Mouse (Mus musculus): ENCODE results near the gene Ctsa. TPM values are rescaled to one million over a fixed set of nuclear protein-coding genes. Genes with fewer than 3 reads are reported as not detected.
A peak's percentile ranks its signal among the peaks of the same experiment; 100 is the strongest.

Ctsa gene
- polyA plus RNA-seq (2015; fragmentation: Nextera tagmentation; extraction: Ambion mirVana) = 65.4 and 69.2 TPM in 2 replicates

DNA sequence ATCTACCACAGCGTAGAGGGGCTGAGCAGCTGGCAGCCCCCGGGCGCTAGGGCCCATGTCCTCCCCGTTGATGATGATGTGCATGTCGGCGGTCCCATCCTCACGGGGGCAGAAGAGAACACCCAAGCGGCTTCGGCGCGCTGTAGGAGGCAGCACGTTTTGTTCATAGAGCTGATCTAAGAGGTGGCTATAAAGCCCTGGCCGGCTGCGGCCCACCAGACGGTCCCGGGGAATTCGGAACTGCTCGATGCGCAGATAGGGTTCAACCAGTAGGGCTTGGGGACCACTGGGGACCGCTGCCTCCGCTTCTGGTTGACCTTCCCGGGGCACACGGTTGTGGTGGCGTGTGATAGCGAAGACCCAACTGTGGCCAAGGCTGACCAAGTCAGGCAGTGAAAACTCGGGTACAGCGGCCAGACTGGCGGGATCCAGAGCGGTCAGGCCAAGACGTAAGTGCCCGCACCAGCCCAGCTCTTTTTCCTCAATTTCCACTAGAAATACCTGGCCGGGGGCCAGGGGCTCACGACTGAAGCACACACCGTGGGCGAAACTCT is at the start of gene Ctsa:
TSS of gene Ctsa (plus strand) at position 126 of the 554 bp plus-strand sequence.
- Histone ChIP-seq H3K36me3 (peaks cover 18% of the 10 kb centered on the region), H3K4me1 (replicated peaks) (peaks cover 27% of the 10 kb centered on the region), H3K4me3 (replicated peaks) (peak within 1 kb of the TSS; percentile 75), H3K27me3 (no peaks in the 10 kb centered on the region), H3K9ac (peak within 1 kb of the TSS; percentile 82), H3K4me2 (peak within 1 kb of the TSS; percentile 97), H3K27ac (peak within 1 kb of the TSS; percentile 83), H3K9me3 (replicated peaks) (no peaks in the 10 kb centered on the region)
- ATAC-seq (ENCODE audit: low read depth) = peak; percentile 75
- DNase-seq = peak; percentile 70
- WGBS (ENCODE audit: insufficient replicate concordance) = 1% methylated on average over 35 of the region's 35 CpGs

DNA sequence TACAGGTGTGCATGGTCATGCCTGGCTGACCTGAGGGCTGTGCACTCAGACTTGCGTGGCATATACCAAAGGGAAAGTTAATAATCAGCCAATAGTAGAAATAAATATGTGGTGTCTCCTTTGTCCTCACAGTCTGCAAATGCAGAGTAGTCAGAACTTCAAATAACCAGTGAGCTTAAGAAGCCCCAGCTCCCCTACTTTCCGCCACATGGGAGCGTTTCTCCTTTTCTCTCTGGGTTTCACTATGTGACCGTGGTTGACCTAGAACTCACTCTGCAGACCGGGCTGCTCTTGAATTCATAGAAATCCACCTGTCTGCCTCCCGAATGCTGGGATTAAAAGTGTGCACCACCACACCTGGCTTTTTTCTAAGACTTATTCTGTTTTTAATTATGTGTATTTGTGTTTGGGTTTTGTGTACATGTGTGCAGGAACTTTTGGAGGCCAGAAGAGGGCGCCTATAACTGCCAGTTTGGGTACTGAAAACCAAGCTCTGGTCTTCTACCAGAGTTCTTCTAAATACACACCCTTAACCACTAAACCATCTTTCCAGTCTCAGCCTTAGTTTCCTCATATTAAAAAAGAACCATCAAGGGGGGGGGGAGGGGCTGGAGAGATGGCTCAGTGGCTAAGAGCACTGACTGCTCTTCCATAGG is 48.6 kb upstream of the Ctsa start:
- Histone ChIP-seq H3K4me3 (replicated peaks) (no peak overlapping the region), H3K9me3 (replicated peaks) (no peaks in the 10 kb centered on the region), H3K36me3 (peaks cover 5% of the 10 kb centered on the region; the same call in 1 of the 2 replicates), H3K9ac (no peak overlapping the region), H3K27ac (no peak overlapping the region), H3K4me2 (no peak overlapping the region), H3K4me1 (replicated peaks) (peaks cover 55% of the 10 kb centered on the region), H3K27me3 (peaks cover 58% of the 10 kb centered on the region)
- ATAC-seq (ENCODE audit: low read depth) = no peak
- no peak for DNase-seq
- WGBS (ENCODE audit: insufficient replicate concordance) = 66% methylated on average over 7 of the region's 7 CpGs

DNA sequence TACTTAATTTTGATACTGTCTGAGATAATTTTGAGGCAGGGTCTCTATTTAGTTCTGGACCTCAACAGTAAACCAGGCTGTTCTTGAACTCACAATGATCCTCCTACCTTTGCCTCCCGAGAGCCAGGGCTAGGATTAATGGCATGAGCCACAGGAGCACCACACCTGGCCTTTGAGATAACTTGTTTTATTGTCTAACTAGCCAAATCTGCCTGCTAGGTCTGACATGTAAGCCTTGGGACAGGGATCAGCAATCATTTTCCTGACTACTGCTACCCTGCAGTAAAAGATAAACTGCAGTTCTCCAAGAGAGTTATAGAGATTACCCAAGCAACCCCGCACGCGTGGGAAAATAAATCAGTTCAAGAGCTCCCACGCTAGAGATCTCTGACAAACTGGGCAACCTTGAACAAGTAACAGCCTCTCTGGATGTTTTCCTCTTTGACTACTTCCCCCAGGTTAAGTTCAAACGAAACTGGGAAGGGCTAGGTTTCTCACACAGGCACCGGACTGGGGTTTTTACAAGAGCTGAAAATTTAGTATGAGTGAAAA is 47.7 kb upstream of the Ctsa start:
- H3K9me3 ChIP-seq (replicated peaks) = no peaks in the 10 kb centered on the region
- peak overlapping the region; percentile 70 for H3K4me3 ChIP-seq (replicated peaks)
- DNase-seq (no peak), ATAC-seq (ENCODE audit: low read depth) (no peak)
- peaks cover 10% of the 10 kb centered on the region for H3K36me3 ChIP-seq
- 6% methylated on average over 7 of the region's 7 CpGs for WGBS (ENCODE audit: insufficient replicate concordance)
- peak overlapping the region; percentile 82 for H3K9ac ChIP-seq
- peaks cover 49% of the 10 kb centered on the region for H3K27me3 ChIP-seq
- H3K4me1 ChIP-seq (replicated peaks) = peaks cover 57% of the 10 kb centered on the region
- H3K27ac ChIP-seq = peak overlapping the region; percentile 76
- peak overlapping the region; percentile 99 for H3K4me2 ChIP-seq

DNA sequence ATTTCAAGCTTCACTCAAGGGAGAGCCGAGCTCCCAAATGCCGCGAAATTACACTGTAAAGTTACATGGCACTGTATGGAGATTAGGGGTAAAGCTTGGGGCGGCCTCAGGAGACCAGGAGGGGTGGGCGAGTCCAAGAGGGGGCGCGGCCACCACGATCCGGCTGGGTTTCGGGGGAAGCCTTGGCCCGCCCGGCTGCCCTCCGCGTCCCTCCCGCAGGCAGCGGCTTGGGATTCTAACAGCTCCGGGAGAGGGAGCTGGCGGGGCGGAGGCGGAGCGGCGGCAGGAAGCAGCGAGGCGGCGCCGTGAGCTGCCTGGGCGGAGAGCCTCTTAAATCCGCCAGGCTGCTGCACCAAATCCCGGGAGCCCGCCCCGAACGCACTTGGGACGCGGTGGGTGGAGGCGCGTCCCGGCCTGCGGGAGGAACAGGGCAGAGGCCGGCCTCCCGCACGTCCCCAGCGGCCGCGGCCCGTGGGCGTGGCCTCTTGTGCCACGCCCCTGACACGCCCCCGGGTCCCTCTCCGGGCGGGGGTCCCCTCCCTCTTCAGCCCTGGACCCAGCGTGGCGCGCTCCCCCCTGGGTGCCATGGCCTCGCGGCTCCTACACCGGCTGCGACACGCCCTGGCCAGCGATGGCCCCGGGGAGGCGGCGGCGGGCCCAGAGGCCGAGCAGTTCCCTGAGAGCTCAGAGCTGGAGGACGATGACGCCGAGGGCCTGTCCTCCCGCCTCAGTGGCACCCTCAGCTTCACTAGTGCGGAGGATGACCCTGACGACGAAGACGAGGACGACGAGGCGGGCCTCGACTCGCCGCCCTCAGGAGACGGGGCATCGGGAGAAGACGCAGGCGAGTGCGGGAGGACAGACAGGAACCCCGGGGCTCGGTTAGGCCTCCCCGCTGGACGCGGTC is 46.9 kb upstream of the Ctsa start, which contains the start of gene Snx21:
TSS of gene Snx21 (plus strand) at position 343 of the 907 bp plus-strand sequence.
- under 1% methylated on average over 88 of the region's 89 CpGs for whole genome bisulfite sequencing (ENCODE audit: insufficient replicate concordance)
- H3K36me3 ChIP-seq = peaks cover 17% of the 10 kb centered on the region

DNA sequence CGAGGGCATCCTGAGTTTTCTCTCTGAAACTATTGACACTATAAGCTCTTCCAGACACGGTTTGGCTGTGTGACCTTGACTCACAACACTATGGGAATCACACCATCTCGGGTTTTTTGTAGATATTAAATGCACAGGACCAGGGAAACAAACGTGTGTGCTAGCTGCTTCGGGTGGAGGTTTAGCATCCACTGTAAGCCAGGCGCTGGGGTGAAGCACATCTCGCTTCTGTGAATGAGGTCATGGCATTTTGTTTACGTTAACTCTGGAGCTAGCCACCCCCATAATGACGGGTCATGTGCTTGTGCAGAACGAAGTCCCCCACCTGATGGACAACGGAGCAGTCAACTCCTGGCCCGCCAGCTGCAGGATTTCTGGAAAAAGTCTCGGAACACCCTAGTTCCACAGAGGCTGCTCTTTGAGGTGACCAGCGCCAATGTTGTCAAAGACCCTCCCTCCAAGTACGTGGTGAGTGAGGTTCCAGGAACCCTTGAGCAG is 46.2 kb upstream of the Ctsa start:
- H3K9ac ChIP-seq = peak overlapping the region; percentile 82
- ATAC-seq (ENCODE audit: low read depth) (no peak), DNase-seq (no peak)
- peaks cover 41% of the 10 kb centered on the region for H3K27me3 ChIP-seq
- peak overlapping the region; percentile 76 for H3K27ac ChIP-seq
- H3K36me3 ChIP-seq = peaks cover 23% of the 10 kb centered on the region
- H3K4me2 ChIP-seq = peak overlapping the region; percentile 99
- peak overlapping the region; percentile 70 for H3K4me3 ChIP-seq (replicated peaks)
- 15% methylated on average over 15 of the region's 15 CpGs for WGBS (ENCODE audit: insufficient replicate concordance)
- H3K9me3 ChIP-seq (replicated peaks) = no peaks in the 10 kb centered on the region
- H3K4me1 ChIP-seq (replicated peaks) = peaks cover 67% of the 10 kb centered on the region

More for the DNA sequence above, 46.9 kb upstream of the Ctsa start, which contains the start of gene Snx21:
- H3K9me3 ChIP-seq (replicated peaks) = no peaks in the 10 kb centered on the region
- peaks cover 65% of the 10 kb centered on the region for H3K4me1 ChIP-seq (replicated peaks)
- H3K27ac ChIP-seq = peak within 1 kb of the TSS; percentile 76
- ATAC-seq (ENCODE audit: low read depth) (peak; percentile 87), DNase-seq (peak; percentile 75)
- peak within 1 kb of the TSS; percentile 82 for H3K9ac ChIP-seq
- H3K4me3 ChIP-seq (replicated peaks) = peak within 1 kb of the TSS; percentile 70
- peaks cover 43% of the 10 kb centered on the region for H3K27me3 ChIP-seq
- H3K4me2 ChIP-seq = peak within 1 kb of the TSS; percentile 99

DNA sequence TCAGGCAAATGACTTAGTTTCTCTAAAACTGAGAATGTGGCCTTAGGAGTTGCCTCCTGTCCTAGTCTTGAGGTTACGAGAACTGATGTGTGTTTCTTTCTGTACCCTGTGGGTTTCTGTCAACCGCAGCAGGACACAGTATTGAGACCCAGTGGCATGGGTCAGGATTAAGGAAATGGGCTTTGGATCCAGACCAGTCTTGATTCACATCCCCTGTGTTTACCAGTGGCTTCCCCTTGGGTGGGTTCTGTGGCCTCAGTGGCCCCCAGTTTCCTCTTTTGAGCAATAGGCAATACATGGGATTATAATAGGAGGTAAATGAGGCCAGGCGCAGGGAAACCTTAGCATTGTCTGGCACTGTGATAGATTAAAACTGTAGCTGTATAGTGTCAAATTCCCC is 45.6 kb upstream of the Ctsa start:
- WGBS (ENCODE audit: insufficient replicate concordance) = 73% methylated on average over 3 of the region's 3 CpGs
- H3K4me1 ChIP-seq (replicated peaks) = peaks cover 61% of the 10 kb centered on the region
- ATAC-seq (ENCODE audit: low read depth) (no peak), DNase-seq (no peak)
- no peaks in the 10 kb centered on the region for H3K9me3 ChIP-seq (replicated peaks)
- H3K36me3 ChIP-seq = peaks cover 29% of the 10 kb centered on the region
- peak overlapping the region; percentile 18; the same call in 1 of the 2 replicates for H3K27ac ChIP-seq
- peak overlapping the region; percentile 70 for H3K4me3 ChIP-seq (replicated peaks)
- H3K9ac ChIP-seq = no peak overlapping the region
- peaks cover 35% of the 10 kb centered on the region for H3K27me3 ChIP-seq
- peak overlapping the region; percentile 99 for H3K4me2 ChIP-seq

DNA sequence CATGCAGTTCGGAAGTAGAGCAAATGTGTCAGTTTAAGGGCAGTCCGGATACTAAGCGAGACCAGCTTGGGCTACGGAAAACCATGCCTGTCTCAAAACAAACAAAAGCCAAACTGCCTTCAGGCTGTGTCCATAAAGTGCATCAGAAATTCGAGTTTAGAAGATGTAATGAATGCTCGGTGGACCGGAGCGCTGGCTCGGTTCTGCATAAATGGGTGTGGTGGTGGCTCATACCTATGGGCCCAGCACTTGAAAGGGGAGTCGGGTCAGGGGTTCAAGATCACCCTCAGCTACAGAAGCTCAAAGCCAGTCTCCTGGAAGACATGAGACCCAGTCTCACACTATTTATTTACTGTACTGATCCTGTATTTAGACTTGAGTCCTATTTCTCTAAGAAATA is 44.9 kb upstream of the Ctsa start:
- H3K4me3 ChIP-seq (replicated peaks) = no peak overlapping the region

DNA sequence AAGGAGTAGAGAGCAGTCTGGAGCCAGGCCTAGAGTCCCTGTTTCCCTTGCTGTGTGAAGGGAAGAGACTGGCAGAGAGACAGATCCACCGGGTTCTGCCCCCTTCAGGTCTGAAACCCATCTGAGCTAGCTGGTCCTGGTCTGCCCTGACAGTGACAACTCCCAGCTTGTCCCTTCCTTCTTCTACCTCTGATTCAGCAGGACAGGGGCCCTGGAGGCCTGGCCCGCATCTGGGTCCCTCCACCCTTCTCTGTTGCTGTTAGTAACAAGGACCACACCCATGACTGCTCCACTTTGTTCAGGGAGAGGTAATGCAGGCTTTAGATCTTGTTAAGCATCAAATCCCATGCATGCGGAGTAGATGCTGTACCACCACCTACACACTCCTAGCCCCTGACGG is 44.3 kb upstream of the Ctsa start:
- H3K36me3 ChIP-seq = peaks cover 42% of the 10 kb centered on the region
- H3K4me1 ChIP-seq (replicated peaks) = peaks cover 62% of the 10 kb centered on the region
- no peaks in the 10 kb centered on the region for H3K9me3 ChIP-seq (replicated peaks)
- peak overlapping the region; percentile 44 for H3K4me2 ChIP-seq
- DNase-seq (peak; percentile 39), ATAC-seq (ENCODE audit: low read depth) (peak; percentile 61)
- peaks cover 34% of the 10 kb centered on the region for H3K27me3 ChIP-seq
- H3K27ac ChIP-seq = peak overlapping the region; percentile 35; the same call in 1 of the 2 replicates
- peak overlapping the region; percentile 39; the same call in 1 of the 2 replicates for H3K9ac ChIP-seq
- WGBS (ENCODE audit: insufficient replicate concordance) = 67% methylated on average over 4 of the region's 4 CpGs
- no peak overlapping the region for H3K4me3 ChIP-seq (replicated peaks)

More for the DNA sequence above, 44.9 kb upstream of the Ctsa start:
- H3K27ac ChIP-seq = no peak overlapping the region
- peaks cover 37% of the 10 kb centered on the region for H3K36me3 ChIP-seq
- H3K27me3 ChIP-seq = peaks cover 34% of the 10 kb centered on the region
- H3K4me2 ChIP-seq = no peak overlapping the region
- no peak overlapping the region for H3K9ac ChIP-seq
- peaks cover 60% of the 10 kb centered on the region for H3K4me1 ChIP-seq (replicated peaks)
- no peak for DNase-seq
- ATAC-seq (ENCODE audit: low read depth) = no peak
- no peaks in the 10 kb centered on the region for H3K9me3 ChIP-seq (replicated peaks)
- 81% methylated on average over 10 of the region's 10 CpGs for WGBS (ENCODE audit: insufficient replicate concordance)

DNA sequence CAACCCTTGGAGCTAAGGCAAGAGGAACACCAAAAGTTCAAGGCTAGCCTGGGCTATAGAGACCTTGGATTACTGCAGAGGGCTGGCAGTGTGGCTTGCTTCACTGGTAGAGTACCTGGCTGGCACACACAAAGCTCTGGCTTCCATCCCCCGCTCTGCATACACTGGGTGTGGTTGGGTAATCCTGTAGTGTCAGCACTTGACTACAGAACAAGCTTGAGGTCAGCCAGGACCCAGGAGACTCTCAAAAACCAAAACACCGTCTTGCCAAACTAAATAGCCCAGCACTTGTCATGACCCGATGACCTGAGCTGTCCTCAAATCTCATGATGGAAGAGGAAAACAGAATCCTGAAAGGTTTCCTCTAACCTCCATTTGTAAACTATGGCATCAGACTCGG is 42.2 kb upstream of the Ctsa start:
- Histone ChIP-seq H3K27me3 (peaks cover 18% of the 10 kb centered on the region), H3K27ac (peak overlapping the region; percentile 51), H3K4me2 (no peak overlapping the region), H3K4me1 (replicated peaks) (peaks cover 59% of the 10 kb centered on the region), H3K36me3 (peaks cover 58% of the 10 kb centered on the region), H3K9ac (no peak overlapping the region), H3K4me3 (replicated peaks) (no peak overlapping the region), H3K9me3 (replicated peaks) (no peaks in the 10 kb centered on the region)
- DNase-seq = no peak
- 77% methylated on average over 4 of the region's 4 CpGs for WGBS (ENCODE audit: insufficient replicate concordance)
- no peak for ATAC-seq (ENCODE audit: low read depth)

DNA sequence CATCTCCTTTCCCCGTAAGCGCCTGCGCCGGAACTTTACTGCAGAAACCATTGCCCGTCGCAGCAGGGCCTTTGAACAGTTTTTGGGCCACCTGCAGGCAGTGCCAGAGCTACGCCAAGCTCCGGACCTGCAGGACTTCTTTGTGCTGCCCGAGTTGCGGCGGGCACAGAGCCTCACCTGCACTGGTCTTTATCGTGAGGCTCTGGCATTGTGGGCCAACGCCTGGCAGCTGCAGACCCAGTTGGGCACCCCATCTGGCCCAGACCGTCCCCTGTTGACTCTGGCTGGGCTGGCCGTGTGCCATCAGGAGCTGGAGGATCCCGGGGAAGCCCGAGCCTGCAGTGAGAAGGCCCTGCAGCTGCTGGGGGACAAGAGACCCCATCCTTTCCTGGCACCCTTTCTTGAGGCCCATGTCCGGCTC is 40.8 kb upstream of the Ctsa start:
- ATAC-seq (ENCODE audit: low read depth) (no peak), DNase-seq (no peak)
- H3K36me3 ChIP-seq = peaks cover 72% of the 10 kb centered on the region
- 91% methylated on average over 18 of the region's 18 CpGs for WGBS (ENCODE audit: insufficient replicate concordance)
- H3K4me1 ChIP-seq (replicated peaks) = peaks cover 45% of the 10 kb centered on the region
- no peak overlapping the region for H3K9ac ChIP-seq
- H3K27me3 ChIP-seq = peaks cover 5% of the 10 kb centered on the region
- H3K27ac ChIP-seq = no peak overlapping the region
- H3K9me3 ChIP-seq (replicated peaks) = no peaks in the 10 kb centered on the region
- no peak overlapping the region for H3K4me2 ChIP-seq
- H3K4me3 ChIP-seq (replicated peaks) = no peak overlapping the region
